Mouse (Mus musculus) spleen, embryonic (tissue): Measurements from ENCODE around the gene Vps13d.

Experiments used
- CTCF ChIA-PET: fragments of 350-600 bp; sonication (Branson Sonifier 250); formaldehyde crosslinking; loops from one replicate; lab custom pipeline; 2022; lab: Charles Lee

The Vps13d gene

DNA sequence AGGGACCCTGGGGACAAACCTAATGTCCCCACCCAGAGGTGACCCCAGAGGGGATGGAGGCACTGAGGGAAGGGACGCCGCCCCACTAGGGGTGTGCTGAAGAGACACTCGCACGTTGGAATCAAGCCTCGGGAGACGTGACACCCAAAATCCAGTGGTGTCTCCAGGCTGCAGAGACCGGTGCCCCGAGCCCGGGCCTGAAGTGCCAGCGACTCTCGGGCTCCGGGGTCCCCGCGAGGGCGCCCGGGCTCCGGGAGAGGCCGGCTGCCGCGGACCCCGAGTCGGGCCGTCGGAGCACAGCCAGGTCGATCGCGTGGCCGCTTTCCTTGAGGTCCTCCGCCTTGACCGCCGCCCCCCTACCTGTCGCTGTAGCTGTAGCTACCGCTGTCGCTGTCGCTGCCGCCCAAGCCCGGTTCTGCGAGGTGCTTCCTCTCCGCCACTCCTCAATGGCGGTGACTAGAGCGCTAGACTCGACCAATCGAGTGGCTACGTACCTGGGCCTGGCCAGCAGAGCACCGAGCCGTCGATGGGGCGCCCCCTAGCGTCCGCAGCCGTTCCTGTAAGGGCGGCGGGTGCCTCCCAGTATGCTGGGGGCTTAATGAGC, at the start of gene Vps13d:
Gene Vps13d (minus strand): TSS at position 447 of the 604 bp plus-strand sequence.
- CTCF ChIA-PET, result interaction anchor here (1.2 kb wide), 1 partner anchor 55 kb away, joined by 3 read pairs; no protein-coding TSS in a partner anchor

DNA sequence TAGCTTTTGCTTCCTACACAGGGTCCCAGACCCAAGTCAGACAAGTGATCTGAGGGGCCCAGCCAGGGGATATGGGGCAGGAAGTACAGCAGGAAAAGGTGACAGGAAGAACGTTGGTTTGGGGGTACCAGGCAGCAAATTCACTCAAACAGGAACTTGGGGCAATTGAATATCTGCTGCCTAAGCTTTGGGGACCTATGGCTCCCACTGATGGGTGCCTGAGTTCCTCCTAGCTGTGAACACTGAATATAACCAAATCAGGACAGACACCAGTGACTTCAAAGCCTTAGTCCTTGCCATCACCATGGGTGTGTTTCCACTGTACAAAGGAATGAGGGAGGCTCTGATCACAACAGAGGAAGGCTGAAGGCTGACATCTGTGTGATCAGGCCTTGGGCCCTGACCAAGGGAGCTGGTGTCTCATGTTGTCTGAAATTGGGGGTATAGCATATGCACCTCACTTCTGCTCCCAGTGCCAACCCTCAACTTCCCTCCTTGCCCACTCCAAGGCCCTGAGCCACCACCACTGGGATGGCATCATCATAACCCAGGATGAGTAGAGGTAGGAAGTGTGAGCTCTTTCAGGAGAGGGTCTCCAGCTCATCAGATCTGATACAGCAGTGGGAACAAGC, 48.0 kb upstream of the Vps13d start:
- CTCF ChIA-PET, result no interaction called here

DNA sequence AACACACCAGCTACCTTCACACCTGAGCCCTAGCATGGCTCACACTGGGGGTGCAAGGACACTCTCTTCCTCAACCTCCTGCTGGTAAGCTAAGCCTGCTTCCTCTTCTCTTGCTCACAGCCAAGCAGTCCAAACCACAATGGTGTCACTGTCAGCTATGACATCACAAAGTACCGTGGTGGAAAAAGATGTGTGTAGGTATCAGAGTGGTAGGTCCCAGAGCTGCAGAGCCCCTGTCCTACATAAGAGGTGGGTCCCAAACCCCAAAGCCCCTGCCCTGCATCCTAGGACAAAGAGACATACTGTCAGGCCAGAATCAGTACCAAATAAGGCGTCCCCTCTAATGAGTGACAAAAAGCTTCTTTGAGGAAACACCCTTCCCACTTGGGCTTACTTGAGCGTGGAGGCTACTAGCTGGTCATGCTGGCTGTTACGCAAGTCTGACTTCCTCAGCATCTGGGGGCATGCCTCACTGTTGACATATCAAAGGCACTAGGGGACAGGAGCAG, 46.0 kb upstream of the Vps13d start:
- CTCF ChIA-PET, result interaction anchor here (0.7 to 0.8 kb wide), 3 partner anchors 14 to 25 kb away, joined by 3 to 4 read pairs (median 3); no protein-coding TSS in a partner anchor

DNA sequence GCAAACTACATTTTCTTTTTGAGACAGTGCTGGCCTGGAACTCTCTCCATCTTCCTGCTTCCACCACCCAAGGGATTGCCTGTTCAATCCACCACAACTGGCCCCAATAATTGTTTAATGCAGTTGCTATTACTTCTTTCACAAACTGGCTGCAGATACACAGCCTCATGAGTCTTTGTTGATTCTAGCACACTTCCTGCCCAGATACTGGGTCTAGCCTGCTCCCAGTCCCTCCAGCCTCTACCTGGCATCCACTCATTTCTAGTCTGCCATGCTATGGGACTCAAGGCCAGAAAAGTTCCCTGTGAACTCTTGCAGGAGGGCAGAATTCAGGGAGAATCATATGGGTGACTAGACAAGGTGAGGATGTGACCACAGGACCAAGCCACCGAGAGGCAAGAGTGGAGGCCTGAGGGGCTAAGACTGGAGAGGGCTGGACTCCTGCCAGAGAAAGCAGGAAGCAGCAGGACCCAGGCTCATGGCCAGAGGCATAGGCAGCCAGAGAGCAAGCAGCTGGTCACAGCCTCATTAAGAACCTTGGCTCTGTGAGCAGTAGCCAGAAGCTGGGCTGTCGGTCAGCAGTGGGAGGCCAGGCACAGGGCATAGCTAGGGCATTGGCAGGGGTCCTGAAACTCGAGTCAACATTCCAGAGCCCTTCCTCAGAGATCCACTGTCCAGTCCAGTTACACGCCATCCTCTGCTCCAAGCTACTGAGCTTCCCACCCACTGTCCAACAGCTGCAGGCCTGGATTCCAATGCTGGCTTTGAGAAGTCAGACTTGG, 44.4 kb upstream of the Vps13d start:
- CTCF ChIA-PET, result no interaction called here

DNA sequence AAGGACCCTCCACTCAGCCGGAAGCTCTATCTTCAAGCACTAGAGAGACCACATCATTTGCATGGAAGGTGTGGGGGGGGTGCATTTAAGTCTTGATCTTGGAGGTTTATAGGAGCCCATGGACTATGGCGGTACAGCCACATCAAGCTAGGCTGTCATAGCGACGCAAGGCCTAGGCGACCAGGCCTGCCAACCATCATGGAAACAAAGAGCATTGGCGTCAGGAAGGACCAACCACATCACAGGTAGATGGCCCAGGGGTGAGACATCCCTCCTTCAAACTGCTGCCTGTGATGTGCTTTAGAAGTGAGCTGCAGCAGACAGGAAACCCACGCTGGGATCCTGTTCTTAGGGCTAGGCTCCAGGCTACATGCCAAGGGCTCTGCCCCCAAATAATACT, 41.2 kb upstream of the Vps13d start:
- CTCF ChIA-PET, result interaction anchor here (0.6 to 0.7 kb wide), 2 partner anchors 17 to 25 kb away, joined by 3 to 10 read pairs; no protein-coding TSS in a partner anchor

DNA sequence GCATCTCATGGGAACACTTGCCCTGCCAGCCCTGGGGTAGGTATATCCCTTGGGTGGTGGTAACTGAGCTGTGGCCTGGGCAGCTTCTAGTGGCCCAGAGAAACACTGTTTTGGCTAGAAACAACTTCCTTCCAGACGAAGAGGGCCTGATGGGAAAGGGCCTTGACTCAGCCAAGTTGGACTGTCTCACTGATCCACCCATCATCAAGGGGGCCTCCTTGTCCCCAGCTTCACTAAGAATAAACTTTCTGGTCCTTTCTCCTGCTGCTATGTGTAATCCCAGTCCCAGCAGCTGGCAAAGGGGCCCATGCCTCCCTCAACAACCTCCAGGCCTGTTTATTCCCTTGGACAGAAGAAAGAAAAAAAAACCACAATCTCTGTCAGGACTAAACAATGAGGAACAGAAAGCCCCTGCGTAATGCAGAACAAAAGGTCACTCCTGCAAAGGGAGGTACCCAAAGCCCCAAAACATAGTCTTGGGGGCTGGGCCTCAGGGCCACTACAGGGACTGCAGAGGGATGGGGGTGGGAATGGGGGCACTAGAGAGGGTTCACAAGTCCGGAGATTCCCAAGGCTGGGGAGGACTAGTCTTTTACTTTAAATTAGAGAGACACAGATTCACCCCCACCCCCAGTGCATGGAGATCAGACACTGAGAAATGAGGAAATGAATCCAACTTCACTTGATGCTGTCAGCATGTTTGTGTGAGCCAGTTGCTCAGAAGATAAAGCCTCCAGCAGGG, 38.9 kb upstream of the Vps13d start:
- CTCF ChIA-PET, result no interaction called here

DNA sequence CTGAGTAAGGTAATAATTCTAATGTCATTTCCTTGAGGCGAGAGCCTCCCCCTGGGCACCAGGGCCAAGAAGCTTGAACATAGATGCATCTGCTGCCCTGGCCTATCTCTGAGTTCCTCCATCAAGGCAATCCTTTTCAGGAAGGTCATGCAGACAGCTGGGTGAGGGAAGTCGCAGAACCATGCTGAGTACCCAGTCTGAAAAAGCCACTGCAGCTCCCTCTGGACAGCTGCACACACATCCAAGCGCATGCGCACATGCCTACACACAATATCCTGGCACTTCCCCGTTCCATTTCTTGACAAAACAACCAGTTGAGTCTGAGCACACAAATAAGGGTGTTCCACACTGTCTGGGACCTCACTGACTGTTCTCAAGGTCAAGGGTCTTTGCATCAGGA, 36.9 kb upstream of the Vps13d start:
- CTCF ChIA-PET, result no interaction called here

DNA sequence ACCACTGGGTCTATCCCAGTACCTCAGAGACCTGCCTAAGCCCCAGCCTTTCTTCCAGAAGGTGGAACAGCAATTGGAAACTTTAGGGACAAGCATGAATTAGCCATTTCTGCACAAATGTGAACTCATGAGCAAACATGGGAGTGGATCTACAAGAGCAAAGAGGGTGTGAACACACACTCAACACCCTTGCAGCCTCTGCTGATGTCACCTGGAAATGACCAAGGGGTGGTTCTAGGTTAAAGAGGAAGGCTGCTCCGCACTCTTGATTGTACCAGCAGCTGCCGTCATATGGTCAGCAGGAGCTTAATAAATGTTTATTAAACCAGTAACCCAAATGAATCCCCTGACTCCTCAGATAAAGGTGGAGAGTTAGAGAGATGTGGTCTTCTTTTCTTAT, 35.8 kb upstream of the Vps13d start:
- CTCF ChIA-PET, result no interaction called here

DNA sequence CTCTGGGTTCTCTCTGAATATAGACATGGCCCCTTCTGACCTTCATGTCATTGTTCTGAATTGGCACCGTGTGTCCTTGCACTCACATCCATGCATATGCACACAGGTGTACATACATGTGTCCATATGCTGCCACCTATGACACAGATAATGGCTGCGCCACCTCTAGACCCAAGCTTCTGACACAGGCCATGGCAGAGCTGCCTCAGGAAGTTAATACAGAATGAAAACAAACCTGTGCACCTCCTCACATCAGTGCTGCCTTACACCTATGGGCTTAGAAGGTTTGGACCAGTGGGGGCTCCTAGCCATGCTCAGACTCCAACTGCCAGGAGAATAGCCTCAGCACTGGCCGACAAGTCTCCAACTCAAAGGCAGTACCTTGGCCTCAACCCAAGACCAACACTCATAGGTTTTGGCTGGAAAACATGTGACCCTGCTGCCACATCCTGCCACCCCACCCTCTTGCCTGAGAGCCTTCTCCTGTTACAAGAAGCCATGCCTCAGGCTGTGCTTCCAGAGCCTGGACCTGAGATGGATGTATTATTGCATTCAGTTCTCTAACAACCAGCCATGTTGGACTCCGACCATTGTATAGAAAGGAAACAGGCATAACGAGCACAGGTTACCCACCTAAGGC, 34.8 kb upstream of the Vps13d start:
- CTCF ChIA-PET, result no interaction called here

DNA sequence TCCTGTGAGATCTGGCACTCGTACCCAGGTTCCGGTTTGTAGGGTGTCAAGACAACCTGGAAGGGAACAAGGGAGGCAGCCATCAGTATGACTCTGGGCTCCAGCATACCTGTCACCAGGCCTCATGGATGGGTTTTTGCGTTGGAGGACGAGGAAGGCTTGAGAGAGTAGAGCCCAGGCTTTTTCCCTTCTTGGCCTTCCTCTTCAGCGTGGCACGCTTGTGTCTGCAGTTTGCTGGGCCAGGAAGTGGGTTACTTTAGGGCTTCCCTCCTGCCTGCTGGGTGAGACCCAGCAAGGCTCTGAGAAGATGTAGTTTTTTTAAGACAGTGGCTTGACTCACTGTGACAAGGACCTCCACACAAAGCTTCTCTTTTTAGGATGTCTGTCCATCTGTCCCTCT, 34.2 kb upstream of the Vps13d start:
- CTCF ChIA-PET, result no interaction called here

DNA sequence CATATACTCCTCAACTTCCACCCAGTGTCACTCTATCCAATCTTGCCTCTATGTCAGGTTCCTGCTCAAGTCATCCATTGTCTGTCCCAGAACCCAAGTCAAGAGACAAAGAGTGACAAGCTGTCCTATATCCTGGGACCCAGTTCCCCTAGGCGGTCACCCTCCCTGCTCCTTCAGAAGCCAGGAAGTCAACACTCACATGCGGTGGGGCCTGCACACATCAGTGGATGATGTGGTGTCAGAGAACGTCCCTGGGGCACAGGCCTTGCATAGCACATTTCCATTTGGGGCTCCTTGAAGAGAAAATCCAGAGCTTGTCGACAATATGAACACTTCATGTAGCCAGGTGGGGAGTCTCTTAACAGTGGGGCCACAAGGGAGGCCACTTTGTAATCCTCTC, 29.8 kb upstream of the Vps13d start:
- CTCF ChIA-PET, result interaction anchor here (0.7 kb wide), 1 partner anchor 53 kb away, joined by 9 read pairs; no protein-coding TSS in a partner anchor

DNA sequence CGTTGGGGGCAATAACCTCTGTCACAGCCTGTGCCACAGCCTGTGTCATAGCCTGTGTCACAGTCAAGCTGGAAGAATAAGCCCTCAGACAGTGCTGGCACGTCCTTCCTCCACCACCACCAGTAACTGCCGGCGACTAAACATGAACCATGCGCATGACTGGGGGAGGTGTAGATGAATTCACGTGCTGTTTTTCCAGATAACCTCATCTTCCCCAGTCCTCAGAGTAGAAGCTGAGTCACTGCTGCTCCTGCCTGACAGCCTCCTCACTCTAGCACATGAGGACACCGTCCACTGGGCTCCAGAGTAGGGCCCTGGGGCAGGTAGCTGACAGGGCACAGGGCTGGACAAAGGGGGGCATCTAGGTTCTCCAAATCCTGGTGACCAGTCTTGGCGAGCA, 27.3 kb upstream of the Vps13d start:
- CTCF ChIA-PET, result interaction anchor here (0.6 kb wide), 1 partner anchor 63 kb away, joined by 6 read pairs; no protein-coding TSS in a partner anchor

DNA sequence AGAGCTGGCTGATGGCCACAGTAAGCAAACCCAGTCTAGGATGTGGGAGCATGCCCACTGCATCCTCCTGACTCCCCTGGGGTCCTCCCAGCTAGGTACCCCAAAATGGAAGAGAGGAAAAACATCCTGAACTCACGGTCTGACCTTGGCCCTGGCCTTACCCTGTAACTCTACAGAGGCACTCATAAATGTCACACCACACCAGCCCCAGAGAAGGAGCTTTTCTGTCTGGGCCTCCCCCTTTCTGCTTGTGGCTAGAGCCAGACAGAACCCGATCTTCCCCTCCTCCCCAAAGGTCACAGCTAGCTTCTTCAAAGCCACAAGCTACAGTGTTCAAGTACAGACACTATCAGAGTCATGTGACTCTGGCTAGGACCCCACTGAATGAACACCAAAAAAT, 26.6 kb upstream of the Vps13d start:
- CTCF ChIA-PET, result no interaction called here

DNA sequence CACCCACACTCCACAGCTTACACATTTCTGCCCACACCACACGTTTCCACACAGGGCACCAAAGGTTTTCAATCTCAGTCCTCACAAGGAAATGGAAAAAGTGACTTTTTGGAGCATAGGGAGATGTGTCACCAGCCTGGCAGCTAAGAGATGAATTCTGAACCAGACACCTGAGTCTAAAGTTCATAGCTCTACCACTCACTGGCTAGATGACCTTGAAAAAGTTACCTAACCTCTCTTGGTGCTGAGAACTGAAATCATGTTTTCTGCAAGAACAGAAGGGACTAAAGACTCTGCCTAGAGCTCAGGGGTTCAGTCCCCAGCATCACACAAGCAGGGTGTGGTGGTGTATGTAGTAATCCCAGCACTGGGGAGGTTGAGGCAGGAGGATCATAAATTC, 25.2 kb upstream of the Vps13d start:
- CTCF ChIA-PET, result interaction anchor here (0.9 to 1.8 kb wide), 2 partner anchors 27 to 66 kb away, joined by 4 to 7 read pairs; no protein-coding TSS in a partner anchor

DNA sequence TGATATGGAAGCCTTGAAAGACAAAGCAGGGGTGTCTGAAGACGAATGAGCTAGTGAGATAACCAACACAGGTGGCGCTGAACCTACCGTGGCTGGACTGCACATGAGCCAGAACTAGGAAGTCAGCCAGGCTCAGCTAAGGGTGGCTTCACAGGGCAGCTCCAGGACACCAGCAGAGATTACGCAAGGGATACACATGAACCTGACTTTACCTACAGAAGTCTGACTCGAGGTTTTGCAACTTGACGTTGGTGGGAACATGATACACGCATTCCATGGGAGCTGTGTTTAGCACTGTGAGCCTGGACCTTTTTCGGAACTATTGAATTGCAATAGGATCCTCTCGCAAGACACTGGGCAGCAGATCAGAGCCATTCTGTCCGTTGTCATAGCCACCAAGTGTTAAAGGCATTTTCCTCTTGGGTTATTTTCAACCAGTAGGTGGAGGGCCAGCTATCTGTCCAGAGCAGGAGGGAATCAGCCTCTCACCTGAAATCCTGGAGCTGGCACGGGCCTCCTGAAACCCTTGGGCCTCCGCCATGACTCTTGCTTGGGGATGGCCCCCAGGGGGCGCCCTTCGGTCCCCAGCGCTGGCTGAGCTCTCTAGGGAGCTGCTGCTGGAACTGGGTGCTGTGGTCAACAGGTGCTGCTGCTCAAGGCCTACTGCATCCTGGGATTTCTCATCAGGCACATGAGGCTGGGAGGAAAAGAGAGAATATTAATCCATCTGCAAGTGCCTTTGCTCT, 24.6 kb upstream of the Vps13d start:
- CTCF ChIA-PET, result interaction anchor here (0.6 to 1.8 kb wide), 4 partner anchors 28 to 172 kb away, joined by 3 to 7 read pairs (median 5); no protein-coding TSS in a partner anchor

DNA sequence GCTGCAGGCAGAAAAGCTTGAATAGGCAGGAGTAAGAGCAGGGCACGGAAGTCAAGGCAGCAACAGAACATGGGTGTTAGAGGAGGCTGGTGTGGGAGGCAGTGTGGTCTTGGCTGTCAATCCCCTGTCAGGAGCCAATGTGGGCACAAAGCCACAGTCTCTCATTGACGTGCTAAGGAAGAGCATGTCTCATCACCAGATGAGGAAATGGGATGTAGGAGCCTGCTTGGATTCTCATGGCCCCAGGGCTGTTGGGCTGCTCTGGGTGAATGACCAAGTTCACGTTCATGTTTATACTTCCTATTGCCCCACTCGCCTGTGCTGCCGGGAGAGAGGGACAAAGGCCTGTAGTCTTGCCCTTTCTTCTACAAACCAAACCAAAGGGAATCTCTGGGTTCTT, 23.0 kb upstream of the Vps13d start:
- CTCF ChIA-PET, result interaction anchor here (0.7 kb wide), 1 partner anchor 74 kb away, joined by 13 read pairs; no protein-coding TSS in a partner anchor

DNA sequence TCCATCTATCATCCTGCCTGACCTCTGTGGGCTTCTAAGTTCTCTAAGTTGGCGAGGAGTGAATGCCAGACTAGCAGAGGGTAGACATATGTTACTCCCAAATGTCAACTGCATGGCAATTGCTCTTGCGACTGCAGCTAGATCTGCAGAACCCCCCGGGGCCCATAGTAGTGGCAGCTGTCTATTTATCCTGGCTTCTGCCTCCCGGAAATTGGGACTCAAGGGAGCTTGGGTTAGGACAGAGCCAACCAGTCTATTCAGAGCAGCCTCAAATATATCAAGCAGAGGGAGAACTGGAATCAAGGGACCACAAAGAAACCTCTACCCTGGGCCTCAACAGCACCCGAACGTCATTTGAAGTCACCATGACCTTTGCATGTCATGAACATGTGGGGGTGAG, 22.2 kb upstream of the Vps13d start:
- CTCF ChIA-PET, result interaction anchor here (0.6 kb wide), 2 partner anchors 24 to 281 kb away, joined by 3 to 4 read pairs; no protein-coding TSS in a partner anchor

DNA sequence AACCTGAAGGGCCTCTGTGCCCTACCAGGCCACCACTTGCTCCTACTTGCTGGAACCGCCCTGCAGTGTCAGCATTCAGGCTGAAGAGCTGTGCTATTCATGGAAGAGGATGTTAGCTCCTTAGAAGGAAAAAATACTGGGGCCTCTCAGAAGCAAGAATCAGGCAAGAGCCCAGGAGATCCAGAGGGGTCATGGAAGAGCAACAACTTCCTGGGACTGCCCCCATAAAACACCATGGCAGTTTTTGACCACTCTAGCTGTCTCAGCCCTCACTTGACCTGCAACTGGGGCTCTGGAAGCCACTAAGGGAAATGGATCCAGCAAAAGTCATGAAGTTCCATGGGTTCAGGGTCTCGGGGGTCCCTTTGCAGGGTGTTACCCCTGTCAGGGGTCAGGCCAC, 20.6 kb upstream of the Vps13d start:
- CTCF ChIA-PET, result interaction anchor here (1.1 to 2.0 kb wide), 2 partner anchors 23 to 71 kb away, joined by 3 to 9 read pairs; no protein-coding TSS in a partner anchor

DNA sequence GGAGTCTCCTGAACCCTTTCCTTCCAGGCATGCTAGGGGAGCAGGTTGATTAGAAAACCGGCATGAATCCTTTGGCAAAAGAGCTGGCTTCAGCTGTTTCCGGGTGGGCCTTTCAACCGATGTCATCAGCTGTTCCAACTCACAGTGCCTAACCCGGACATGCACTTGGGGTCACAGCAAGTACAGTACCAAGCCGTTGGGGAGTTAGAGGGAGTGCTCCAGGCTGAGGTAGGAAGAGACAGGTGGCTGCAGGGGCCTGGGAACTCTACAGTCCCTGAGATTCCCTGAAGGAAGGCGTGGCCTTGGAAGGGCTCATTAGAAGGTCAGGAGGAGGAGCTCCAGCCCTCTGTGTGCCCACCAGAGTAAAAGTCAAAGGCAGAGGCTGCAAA, 20.0 kb upstream of the Vps13d start:
- CTCF ChIA-PET, result interaction anchor here (0.8 to 2.0 kb wide), 4 partner anchors 23 to 86 kb away, joined by 3 to 9 read pairs (median 3); no protein-coding TSS in a partner anchor
